Mouse (Mus musculus) heart, postnatal 0 days (tissue): ENCODE measurements at regions not wholly inside any gene's neighbourhood (a gene's known extent, or its start where the extent isn't known, plus 50 kb on each side); places are given as distances from the start of the nearest gene placed in this dataset.

Experiments used
- ATAC-seq: fragments of 200-750 bp; cut with Nextera tagmentation; 2 replicates; pipeline ENCODE4 v1.8.0; 2017; ENCODE audit warnings: low read depth, moderate number of reproducible peaks, moderate library complexity; ENCODE audit not compliant: insufficient read depth
- DNase-seq: peaks from one replicate; pipeline ENCODE4 v3.0.0-alpha.2; 2016; ENCODE audit warnings: low spot score
- H3K27ac ChIP-seq: fragments of 300-500 bp; sonication (generic); 2 replicates; pipeline ENCODE4 v1.5.1; 2014; ENCODE audit warnings: low read depth, mild to moderate bottlenecking
- H3K27me3 ChIP-seq: fragments of 300-500 bp; sonication (generic); 2 replicates; pipeline ENCODE4 v1.6.1; 2014; ENCODE audit warnings: low read length, mixed read lengths; ENCODE audit not compliant: control insufficient read depth, insufficient read depth
- H3K36me3 ChIP-seq: fragments of 300-500 bp; sonication (generic); replicated peaks from 2 replicates; pipeline ENCODE4 v1.6.1; 2014; ENCODE audit warnings: low read length, mixed read lengths; ENCODE audit not compliant: control insufficient read depth, insufficient read depth
- H3K4me1 ChIP-seq: fragments of 300-500 bp; sonication (generic); 2 replicates; pipeline ENCODE4 v1.6.1; 2014; ENCODE audit warnings: antibody characterized with exemption; ENCODE audit not compliant: control insufficient read depth, insufficient read depth
- H3K4me2 ChIP-seq: fragments of 300-500 bp; sonication (generic); 2 replicates; pipeline ENCODE4 v1.6.1; 2014; ENCODE audit warnings: low read depth, mild to moderate bottlenecking, low read length, moderate library complexity
- H3K4me3 ChIP-seq: fragments of 300-500 bp; sonication (generic); 2 replicates; pipeline ENCODE4 v1.5.1; 2014; ENCODE audit warnings: low read depth, low read length
- H3K9ac ChIP-seq: fragments of 300-500 bp; sonication (generic); replicated peaks from 2 replicates; pipeline ENCODE4 v1.6.1; 2014; ENCODE audit warnings: low read depth, low read length, mixed read lengths
- H3K9me3 ChIP-seq: fragments of 300-500 bp; sonication (generic); replicated peaks from 2 replicates; pipeline ENCODE4 v1.6.1; 2016; ENCODE audit warnings: low read length; ENCODE audit not compliant: control insufficient read depth
- CTCF ChIP-seq: IDR thresholded peaks from 2 replicates; pipeline ENCODE4 v1.5.1; 2016; ENCODE audit warnings: antibody characterized with exemption, control low read depth, low read depth
- EP300 ChIP-seq: IDR thresholded peaks from 2 replicates; pipeline ENCODE4 v1.6.1; 2016; ENCODE audit warnings: antibody characterized with exemption, low read depth
- WGBS: fragments of 180-500 bp; shearing (Covaris S2); extraction: QIAGEN DNeasy Blood & Tissue Kit; methylation state at CpG from one replicate; pipeline ENCODE4 v1.1.7; 2014; 5-methylcytosine and 5-hydroxymethylcytosine counted together

DNA sequence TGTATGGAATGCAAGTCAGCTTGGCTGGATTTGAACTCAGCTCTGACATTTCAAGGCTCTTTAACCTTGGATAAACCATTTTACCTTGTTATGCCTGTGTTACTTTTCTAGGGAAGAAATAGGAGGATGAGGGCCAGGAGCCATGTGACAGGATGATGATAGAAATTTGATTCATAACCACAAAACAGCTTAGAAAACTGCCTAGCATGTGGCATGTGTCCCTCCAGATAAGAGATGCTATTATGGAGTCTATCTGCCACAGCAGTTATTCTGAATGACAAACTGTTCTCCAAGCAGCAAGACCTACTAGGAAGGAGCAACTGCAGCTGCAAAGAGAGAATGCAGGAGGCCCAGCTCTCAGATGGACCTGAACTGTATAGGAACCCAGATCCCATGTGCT, 275.7 kb upstream of the Ldb2 start:
- no peaks in the 10 kb centered on the region for H3K27me3 ChIP-seq
- no peaks in the 10 kb centered on the region for H3K4me1 ChIP-seq
- DNase-seq (no peak), ATAC-seq (no peak)
- no peak overlapping the region for H3K27ac ChIP-seq
- no peaks in the 10 kb centered on the region for H3K9me3 ChIP-seq
- H3K4me2 ChIP-seq = no peak overlapping the region
- H3K36me3 ChIP-seq = no peaks in the 10 kb centered on the region
- TF ChIP-seq EP300 = no peak
- no peak for TF ChIP-seq CTCF
- H3K9ac ChIP-seq = no peak overlapping the region
- no peak overlapping the region for H3K4me3 ChIP-seq

DNA sequence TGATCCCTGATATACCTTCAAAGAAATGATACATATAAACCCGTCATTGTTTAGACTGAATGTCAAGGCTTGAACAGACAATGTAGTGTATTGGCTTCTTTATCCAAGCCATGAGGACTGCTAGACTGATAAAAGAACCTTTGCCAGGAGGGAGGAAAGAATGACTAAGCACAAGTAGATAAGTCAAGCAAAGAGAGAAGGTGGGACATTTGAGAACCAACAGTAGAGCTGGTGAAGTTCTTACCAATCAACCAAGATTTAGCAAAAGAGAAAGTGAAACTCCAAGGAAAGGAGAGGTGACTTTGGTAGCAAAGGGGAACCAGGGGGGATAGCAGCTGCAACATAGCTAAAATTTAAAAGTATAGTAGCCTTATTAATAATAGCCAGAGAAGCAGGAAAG, 273.0 kb upstream of the Ldb2 start:
- H3K9ac ChIP-seq = no peak overlapping the region
- no peak overlapping the region for H3K27ac ChIP-seq
- no peak overlapping the region for H3K4me3 ChIP-seq
- no peak for DNase-seq
- no peak for TF ChIP-seq EP300
- no peak for TF ChIP-seq CTCF
- H3K36me3 ChIP-seq = no peaks in the 10 kb centered on the region
- H3K9me3 ChIP-seq = no peaks in the 10 kb centered on the region
- 63% methylated on average over 1 of the region's 1 CpGs for WGBS
- H3K27me3 ChIP-seq = no peaks in the 10 kb centered on the region
- no peak overlapping the region for H3K4me2 ChIP-seq
- no peaks in the 10 kb centered on the region for H3K4me1 ChIP-seq
- ATAC-seq = no peak

DNA sequence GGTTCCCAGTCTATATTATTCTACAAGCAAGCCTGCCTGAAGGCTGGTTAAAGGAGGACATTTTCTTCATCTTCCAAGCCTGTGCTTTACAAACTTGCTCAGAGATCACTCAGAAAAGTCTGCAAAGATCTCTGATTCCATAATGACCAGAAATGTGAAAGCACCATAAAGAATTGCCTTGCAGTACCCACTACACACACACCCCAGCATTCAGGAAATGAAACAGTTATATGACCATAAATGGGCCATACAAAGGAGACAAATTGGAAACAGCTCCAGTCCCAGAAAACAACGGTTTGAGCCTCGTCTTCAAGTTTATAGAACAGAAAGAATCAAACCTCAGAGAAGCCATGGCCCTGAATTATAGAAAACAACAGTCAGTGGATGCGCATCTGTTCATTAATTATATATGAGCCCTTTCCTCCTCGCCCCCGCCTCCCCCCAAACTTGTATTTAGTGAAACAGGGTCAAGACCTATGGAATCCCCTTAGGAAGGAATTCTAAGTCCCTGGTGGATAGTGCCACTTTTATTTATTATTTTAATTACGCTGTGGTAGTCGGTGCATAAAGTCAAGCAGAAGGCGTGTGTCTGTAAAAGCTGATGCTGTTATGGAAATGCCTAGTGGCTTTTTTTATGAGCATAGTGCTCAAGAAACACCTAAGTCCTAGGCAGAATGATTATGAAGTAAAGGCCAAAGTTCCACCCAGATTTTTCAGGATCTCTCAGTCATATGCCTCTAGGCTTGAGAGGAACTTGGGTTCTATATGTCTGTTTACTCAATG, 266.6 kb upstream of the Ldb2 start:
- Histone ChIP-seq H3K9me3 (no peaks in the 10 kb centered on the region), H3K36me3 (no peaks in the 10 kb centered on the region), H3K27me3 (no peaks in the 10 kb centered on the region), H3K9ac (no peak overlapping the region), H3K4me2 (no peak overlapping the region), H3K4me3 (no peak overlapping the region), H3K27ac (no peak overlapping the region), H3K4me1 (no peaks in the 10 kb centered on the region)
- no peak for TF ChIP-seq EP300
- DNase-seq (no peak), ATAC-seq (no peak)
- 80% methylated on average over 8 of the region's 8 CpGs for WGBS

DNA sequence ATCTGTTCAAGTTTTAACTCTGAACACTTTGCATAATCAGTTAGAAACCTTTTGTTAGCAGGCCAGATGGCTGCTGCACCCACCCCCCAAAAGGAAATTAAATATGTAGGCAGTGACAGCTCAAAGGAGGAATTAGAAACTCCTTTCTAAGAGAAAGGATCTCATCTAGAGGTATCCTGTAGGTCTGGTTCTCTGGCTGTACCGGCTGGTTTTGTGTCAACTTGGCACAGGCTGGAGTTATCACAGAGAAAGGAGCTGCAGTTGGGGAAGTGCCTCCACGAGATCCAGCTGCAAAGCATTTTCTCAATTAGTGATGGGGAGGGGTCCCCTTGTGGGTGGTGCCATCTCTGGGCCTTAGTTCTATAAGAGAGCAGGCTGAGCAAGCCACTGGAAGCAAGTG, 263.1 kb upstream of the Ldb2 start:
- DNase-seq = no peak
- TF ChIP-seq CTCF = no peak
- TF ChIP-seq EP300 = no peak
- Histone ChIP-seq H3K4me3 (no peak overlapping the region), H3K9me3 (no peaks in the 10 kb centered on the region), H3K4me1 (no peaks in the 10 kb centered on the region), H3K9ac (no peak overlapping the region), H3K36me3 (no peaks in the 10 kb centered on the region), H3K4me2 (no peak overlapping the region), H3K27me3 (no peaks in the 10 kb centered on the region), H3K27ac (no peak overlapping the region)
- no peak for ATAC-seq
- WGBS = 38% methylated on average over 2 of the region's 2 CpGs

DNA sequence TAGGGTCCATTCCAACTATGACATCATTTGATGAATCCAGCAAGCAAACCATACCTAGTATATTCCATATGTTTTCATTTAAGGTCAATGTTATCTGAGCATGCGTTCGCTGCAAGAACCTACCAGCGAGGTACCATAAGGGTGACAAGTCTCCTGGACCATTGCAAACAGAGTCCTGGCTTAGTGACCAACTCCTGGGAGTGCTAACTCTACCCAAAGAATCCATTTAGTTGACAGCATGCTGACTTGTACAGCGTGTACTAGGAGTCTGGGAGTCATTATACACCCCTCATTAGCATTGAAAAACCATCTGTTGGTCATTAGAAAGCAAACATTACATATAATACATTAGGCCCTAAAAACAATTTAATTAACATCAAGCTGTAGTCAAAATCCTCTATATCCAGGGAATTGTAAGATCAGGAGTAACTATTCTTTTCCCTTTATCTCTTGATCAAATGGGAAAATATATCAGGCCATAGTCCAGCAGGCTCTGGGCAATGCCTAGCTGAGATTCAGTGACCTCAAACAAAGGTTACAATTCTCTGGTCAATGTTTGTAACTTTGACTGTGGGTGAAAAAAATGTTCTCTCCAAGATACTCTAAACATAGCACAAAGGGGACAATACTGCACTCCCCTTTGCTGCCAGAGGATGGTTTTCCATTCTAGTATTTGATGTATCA, 255.9 kb upstream of the Ldb2 start:
- Histone ChIP-seq H3K9me3 (no peaks in the 10 kb centered on the region), H3K36me3 (no peaks in the 10 kb centered on the region), H3K4me3 (no peak overlapping the region), H3K9ac (no peak overlapping the region), H3K4me1 (no peaks in the 10 kb centered on the region), H3K27ac (no peak overlapping the region), H3K27me3 (no peaks in the 10 kb centered on the region), H3K4me2 (no peak overlapping the region)
- ATAC-seq (no peak), DNase-seq (no peak)
- TF ChIP-seq EP300 (no peak), CTCF (no peak)
- 62% methylated on average over 4 of the region's 4 CpGs for WGBS

GRCm38 (mm10) chr5:45049410-45049809, 249.9 kb upstream of the Ldb2 start:
- DNase-seq = no peak
- no peak overlapping the region for H3K9ac ChIP-seq
- H3K9me3 ChIP-seq = no peaks in the 10 kb centered on the region
- H3K27ac ChIP-seq = no peak overlapping the region
- H3K4me2 ChIP-seq = no peak overlapping the region
- TF ChIP-seq CTCF (no peak), EP300 (no peak)
- ATAC-seq = no peak
- no peaks in the 10 kb centered on the region for H3K36me3 ChIP-seq
- H3K4me1 ChIP-seq = no peaks in the 10 kb centered on the region
- H3K27me3 ChIP-seq = no peaks in the 10 kb centered on the region
- H3K4me3 ChIP-seq = no peak overlapping the region
